Mouse (Mus musculus): ENCODE measurements around the gene Pknox2.

The Pknox2 gene

GRCm38 (mm10) chr9:36942131-36942530 lies 205.1 kb downstream of the Pknox2 start:
- no peak for DNase-seq (ENCODE audit: low spot score)

- no peak for DNase-seq (ENCODE audit: low spot score)
Observed at GRCm38 (mm10) chr9:36941565-36941964, 205.6 kb downstream of the Pknox2 start.

- no peak for DNase-seq (ENCODE audit: low spot score)
Observed at GRCm38 (mm10) chr9:36938601-36939078, 208.6 kb downstream of the Pknox2 start.

GRCm38 (mm10) chr9:36933813-36934493 lies 213.3 kb downstream of the Pknox2 start:
- DNase-seq (ENCODE audit: low spot score): peak; percentile 58

GRCm38 (mm10) chr9:36932950-36933812 lies 214.0 kb downstream of the Pknox2 start:
- no peak for DNase-seq (ENCODE audit: low spot score)

- DNase-seq (ENCODE audit: low spot score): no peak
Observed at GRCm38 (mm10) chr9:36931657-36932056, 215.6 kb downstream of the Pknox2 start.

- DNase-seq (ENCODE audit: low spot score): no peak
Observed at GRCm38 (mm10) chr9:36923753-36924152, 223.5 kb downstream of the Pknox2 start.

GRCm38 (mm10) chr9:36921718-36922415 lies 225.3 kb downstream of the Pknox2 start:
- DNase-seq (ENCODE audit: low spot score): no peak

GRCm38 (mm10) chr9:36919472-36919871 lies 227.7 kb downstream of the Pknox2 start:
- no peak for DNase-seq (ENCODE audit: low spot score)

GRCm38 (mm10) chr9:36918582-36918981 lies 228.6 kb downstream of the Pknox2 start:
- DNase-seq (ENCODE audit: low spot score): no peak

GRCm38 (mm10) chr9:36916915-36917314 lies 230.3 kb downstream of the Pknox2 start:
- DNase-seq (ENCODE audit: low spot score): no peak

- DNase-seq (ENCODE audit: low spot score): peak; percentile 80
Observed at GRCm38 (mm10) chr9:36916362-36916761, 230.8 kb downstream of the Pknox2 start.

GRCm38 (mm10) chr9:36905452-36905851 lies 241.8 kb downstream of the Pknox2 start:
- no peak for DNase-seq (ENCODE audit: low spot score)

- no peak for DNase-seq (ENCODE audit: low spot score)
Observed at GRCm38 (mm10) chr9:36900464-36900863, 246.7 kb downstream of the Pknox2 start.

- no peak for DNase-seq (ENCODE audit: low spot score)
Observed at GRCm38 (mm10) chr9:36898560-36898959, 248.6 kb downstream of the Pknox2 start.

GRCm38 (mm10) chr9:36895009-36895693 lies 252.1 kb downstream of the Pknox2 start:
- no peak for DNase-seq (ENCODE audit: low spot score)

- DNase-seq (ENCODE audit: low spot score): no peak
Observed at GRCm38 (mm10) chr9:36894242-36894641, 253.0 kb downstream of the Pknox2 start.

GRCm38 (mm10) chr9:36893413-36893990 lies 253.7 kb downstream of the Pknox2 start:
- no peak for DNase-seq (ENCODE audit: low spot score)

- no peak for DNase-seq (ENCODE audit: low spot score)
Observed at GRCm38 (mm10) chr9:36890552-36890951, 256.7 kb downstream of the Pknox2 start.

- no peak for DNase-seq (ENCODE audit: low spot score)
Observed at GRCm38 (mm10) chr9:36885237-36885636, 262.0 kb downstream of the Pknox2 start.

- DNase-seq (ENCODE audit: low spot score): no peak
Observed at GRCm38 (mm10) chr9:36883569-36883968, 263.6 kb downstream of the Pknox2 start.
